Mouse (Mus musculus): Measurements from ENCODE around the gene Rgl1. TPM values are rescaled to one million over a fixed set of nuclear protein-coding genes. Genes with fewer than 3 reads are reported as not detected.

The Rgl1 gene
- total RNA-seq, 2 experiments from 2014 or later = 37.0 to 38.2 TPM

DNA sequence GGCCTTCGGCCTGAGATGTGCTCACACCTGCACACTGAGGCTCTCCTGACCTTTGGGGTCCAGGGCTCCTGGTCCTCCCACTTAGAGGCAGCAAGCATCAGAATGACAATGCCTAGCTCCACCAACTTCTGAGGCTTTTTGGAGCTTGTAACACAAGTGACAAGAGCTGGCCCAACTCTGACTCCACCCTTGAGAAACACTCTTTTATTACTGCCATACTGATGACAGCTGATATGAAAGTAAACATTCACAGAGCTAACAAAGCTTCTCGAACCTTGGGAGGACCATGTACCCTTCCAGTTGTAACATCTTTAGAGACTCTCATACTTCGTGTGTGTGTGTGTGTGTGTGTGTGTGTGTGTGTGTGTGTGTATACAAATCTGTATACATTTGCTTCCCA, 40.1 kb downstream of the Rgl1 start:
- no peak for DNase-seq (ENCODE audit: low spot score)
- intact Hi-C loops (cut with DNase I) = no loop called here

- intact Hi-C loops (cut with DNase I) = loop anchor here (2.0 kb wide), 1 partner anchor 23 kb away; no protein-coding TSS in a partner anchor
These were observed 41.9 kb downstream of the Rgl1 start for GRCm38 (mm10) chr1:152724286-152724685.

DNA sequence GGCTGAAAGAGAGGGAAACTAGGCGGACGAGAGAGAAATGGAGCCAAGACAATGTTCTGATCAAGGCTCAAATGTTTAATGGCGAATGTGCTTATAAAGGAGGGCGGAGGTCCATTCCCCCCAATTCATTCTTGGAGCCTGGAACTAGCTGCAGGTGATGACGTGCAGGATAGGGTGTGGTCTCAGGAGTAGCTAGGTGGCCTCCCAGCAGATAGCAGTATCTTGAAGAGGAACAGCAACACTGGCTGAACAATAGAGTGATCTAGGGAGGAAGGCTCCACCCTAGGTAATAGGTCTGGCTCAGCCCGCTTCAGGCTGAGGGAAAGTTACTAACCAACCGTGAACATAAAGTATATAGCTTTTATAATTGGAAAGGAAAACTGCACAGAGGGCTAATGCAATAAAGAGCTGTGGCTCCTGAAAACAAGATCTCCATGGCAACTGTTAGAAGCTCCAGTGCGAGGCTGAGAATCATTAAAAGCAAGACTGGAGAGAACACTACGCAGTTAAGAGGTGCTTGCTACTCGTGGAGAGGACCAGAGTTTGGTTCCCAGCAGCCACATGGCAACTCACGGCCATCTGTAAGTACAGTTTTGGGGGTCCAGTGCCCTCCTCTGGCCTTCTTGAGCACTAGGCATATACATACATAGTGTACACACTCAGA, 44.5 kb downstream of the Rgl1 start:
- intact Hi-C loops (cut with DNase I) = no loop called here
- no peak for DNase-seq (ENCODE audit: low spot score)

More at GRCm38 (mm10) chr1:152724286-152724685, 41.9 kb downstream of the Rgl1 start:
- no peak for DNase-seq (ENCODE audit: low spot score)

DNA sequence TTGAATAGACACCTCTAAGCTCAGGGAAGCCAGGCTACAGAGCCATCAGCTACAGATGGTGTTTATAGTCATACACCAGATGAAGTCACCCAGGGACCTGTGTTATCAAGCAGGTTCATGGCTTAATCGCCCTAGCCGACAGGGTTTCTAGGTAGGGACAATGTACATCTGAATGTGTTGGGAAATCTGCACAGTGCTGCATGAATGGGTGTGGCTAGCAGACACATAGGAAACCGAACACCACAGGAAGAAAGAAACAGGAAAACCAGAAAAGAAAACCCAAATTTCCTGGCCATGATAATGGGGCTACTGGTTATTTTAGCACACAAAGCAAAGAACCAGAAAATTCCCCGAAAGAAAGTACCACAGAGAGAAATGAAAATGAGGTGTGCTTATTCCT, 45.2 kb downstream of the Rgl1 start:
- intact Hi-C loops (cut with DNase I) = no loop called here
- no peak for DNase-seq (ENCODE audit: low spot score)

GRCm38 (mm10) chr1:152718200-152718599, 48.0 kb downstream of the Rgl1 start:
- no peak for DNase-seq (ENCODE audit: low spot score)
- intact Hi-C loops (cut with DNase I) = no loop called here

- intact Hi-C loops (cut with DNase I) = no loop called here
- DNase-seq (ENCODE audit: low spot score) = no peak
These were observed 48.8 kb downstream of the Rgl1 start for GRCm38 (mm10) chr1:152717329-152717728.

DNA sequence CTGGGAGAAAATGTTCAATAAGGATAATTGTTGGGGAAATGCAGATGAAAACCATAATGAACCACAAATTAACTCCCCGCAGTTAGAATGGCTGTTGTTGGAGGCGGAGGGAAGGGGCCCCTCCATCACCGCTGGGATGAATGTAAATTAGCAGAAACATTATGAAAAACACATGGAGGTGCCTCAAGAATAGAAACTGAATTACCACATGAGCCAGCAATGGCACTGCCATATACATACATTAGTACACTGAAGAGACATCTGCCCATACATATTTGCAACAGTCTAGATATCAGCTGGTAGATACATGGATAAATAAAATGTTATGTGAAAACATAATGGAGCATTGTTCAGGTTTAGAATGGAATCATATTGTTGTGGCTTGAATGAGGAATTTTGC, 51.7 kb downstream of the Rgl1 start:
- intact Hi-C loops (cut with DNase I) = no loop called here
- no peak for DNase-seq (ENCODE audit: low spot score)

DNA sequence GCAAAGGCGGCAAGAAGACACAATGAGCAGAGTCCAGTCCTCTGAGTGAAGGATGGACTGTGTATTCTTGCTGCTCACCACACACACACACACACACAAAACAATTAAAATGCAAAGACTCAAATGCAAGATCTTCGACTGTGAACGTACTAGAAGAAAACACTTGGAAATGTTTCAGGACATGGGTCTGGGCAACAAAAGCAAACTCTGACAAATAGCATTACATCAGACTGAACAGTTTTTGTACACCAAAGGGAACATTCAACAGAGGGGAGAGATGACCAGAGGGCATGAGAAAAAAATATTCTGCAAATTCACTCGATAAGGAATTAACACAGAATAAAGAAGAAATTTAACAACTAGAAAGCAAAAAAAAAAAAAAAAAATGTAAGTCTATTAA, 52.2 kb downstream of the Rgl1 start:
- DNase-seq (ENCODE audit: low spot score) = no peak
- intact Hi-C loops (cut with DNase I) = no loop called here

- intact Hi-C loops (cut with DNase I) = no loop called here
- DNase-seq (ENCODE audit: low spot score) = no peak
These were observed 55.1 kb downstream of the Rgl1 start for GRCm38 (mm10) chr1:152711037-152711436.

DNA sequence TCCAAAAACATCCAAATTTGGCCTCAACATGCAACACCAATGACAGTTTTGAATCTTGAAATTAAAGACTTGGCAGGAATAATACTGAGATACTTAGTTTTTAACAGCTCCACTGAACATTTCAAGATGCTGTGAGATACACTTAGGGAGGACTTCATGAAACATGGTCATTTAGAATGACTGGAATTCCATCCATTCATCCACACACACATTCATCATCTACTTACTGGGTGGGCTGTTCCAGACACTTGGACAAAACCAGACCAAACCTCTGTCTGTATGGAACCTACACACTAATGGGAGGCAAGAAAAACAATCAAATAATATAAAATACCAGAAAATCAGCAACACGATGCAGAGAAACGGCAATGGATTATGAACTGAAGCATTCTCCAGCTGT, 58.6 kb downstream of the Rgl1 start:
- intact Hi-C loops (cut with DNase I) = no loop called here
- DNase-seq (ENCODE audit: low spot score) = no peak

- DNase-seq (ENCODE audit: low spot score) = no peak
- intact Hi-C loops (cut with DNase I) = no loop called here
These were observed 62.2 kb downstream of the Rgl1 start for GRCm38 (mm10) chr1:152703941-152704340.

GRCm38 (mm10) chr1:152702920-152703319, 63.2 kb downstream of the Rgl1 start:
- intact Hi-C loops (cut with DNase I) = no loop called here
- DNase-seq (ENCODE audit: low spot score) = peak; percentile 26

DNA sequence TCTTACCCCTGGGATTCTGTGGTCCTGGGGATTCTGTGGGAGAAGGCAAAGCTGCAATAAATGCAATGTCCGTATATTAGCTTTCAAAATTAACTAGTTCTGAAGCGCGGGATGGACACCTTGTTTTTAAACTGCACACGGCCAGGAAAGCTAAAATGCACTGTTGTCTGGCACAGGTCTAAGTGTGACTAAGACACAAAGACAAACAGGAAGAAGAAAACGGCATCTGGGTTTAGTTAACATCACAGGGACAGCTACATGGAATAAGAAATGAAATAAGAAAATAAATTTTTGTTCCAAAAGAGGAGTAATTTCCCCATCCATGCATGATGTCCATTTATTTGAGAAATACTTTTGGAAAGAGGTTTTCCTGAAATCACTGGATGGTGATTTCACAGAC, 65.1 kb downstream of the Rgl1 start:
- intact Hi-C loops (cut with DNase I) = no loop called here
- DNase-seq (ENCODE audit: low spot score) = no peak

DNA sequence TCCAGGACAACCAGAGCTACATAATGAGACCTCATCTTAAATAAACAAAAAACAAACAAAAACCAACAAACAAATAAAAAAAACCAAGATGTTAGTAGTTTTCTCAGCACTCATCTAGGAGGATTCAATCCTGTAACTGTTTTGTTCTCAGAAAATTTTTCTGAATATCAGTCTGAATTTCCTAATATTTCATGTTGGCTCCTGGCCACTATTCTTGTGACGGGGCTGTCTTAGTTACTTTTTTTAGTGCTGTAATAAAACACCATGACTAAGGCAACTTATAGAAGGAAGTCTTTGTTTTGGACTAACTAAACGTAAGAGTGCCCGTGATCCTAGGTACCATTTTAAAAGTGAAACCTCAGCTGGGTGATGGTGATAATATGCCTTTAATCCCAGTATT, 68.8 kb downstream of the Rgl1 start:
- intact Hi-C loops (cut with DNase I) = no loop called here

DNA sequence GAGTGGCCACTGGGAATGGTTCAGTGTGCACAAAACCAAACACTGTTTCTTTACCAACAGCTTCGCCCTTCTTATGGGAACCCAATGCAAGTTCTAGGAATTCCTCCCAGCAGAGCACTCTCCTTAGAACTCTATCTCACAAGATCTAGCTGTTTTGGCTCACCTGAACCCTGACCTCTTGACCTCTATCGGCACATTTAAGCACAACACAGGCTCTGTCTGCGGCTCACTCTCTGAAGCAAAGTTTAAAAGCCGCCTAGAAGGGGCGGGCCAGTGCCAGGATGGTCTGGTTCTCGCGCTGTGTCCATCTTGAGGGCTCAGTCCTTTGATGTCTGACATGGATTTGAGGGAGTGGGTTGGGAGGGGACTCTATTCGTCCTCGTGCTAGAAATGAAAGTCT, 70.7 kb downstream of the Rgl1 start:
- no peak for DNase-seq (ENCODE audit: low spot score)
- intact Hi-C loops (cut with DNase I) = no loop called here

More for the DNA sequence above, 68.8 kb downstream of the Rgl1 start:
- no peak for DNase-seq (ENCODE audit: low spot score)

- intact Hi-C loops (cut with DNase I) = no loop called here
These were observed 76.2 kb downstream of the Rgl1 start for GRCm38 (mm10) chr1:152689968-152690367.

DNA sequence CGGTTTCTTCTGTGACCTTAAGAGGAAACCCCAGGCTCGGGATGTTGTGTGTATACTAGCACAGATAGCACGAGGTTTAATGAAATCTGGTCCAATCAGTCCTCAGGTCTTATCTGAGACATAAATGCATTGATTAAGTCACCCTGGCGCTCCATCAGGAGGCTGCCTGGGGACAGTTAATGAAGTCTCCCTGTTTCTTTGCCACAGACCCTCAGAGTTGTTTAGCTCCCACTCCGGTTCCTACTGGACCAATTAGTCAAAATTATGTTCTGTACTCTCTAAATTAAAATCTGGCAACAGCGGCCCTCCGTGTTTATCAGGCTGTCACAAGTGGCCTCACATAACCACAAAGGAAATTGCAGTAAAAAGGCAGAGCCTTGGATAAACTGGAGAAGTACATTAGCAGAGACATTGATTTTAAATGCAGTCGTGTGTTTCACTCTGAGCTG, 78.4 kb downstream of the Rgl1 start:
- DNase-seq (ENCODE audit: low spot score) = no peak
- intact Hi-C loops (cut with DNase I) = no loop called here

More at GRCm38 (mm10) chr1:152689968-152690367, 76.2 kb downstream of the Rgl1 start:
- DNase-seq (ENCODE audit: low spot score) = no peak

DNA sequence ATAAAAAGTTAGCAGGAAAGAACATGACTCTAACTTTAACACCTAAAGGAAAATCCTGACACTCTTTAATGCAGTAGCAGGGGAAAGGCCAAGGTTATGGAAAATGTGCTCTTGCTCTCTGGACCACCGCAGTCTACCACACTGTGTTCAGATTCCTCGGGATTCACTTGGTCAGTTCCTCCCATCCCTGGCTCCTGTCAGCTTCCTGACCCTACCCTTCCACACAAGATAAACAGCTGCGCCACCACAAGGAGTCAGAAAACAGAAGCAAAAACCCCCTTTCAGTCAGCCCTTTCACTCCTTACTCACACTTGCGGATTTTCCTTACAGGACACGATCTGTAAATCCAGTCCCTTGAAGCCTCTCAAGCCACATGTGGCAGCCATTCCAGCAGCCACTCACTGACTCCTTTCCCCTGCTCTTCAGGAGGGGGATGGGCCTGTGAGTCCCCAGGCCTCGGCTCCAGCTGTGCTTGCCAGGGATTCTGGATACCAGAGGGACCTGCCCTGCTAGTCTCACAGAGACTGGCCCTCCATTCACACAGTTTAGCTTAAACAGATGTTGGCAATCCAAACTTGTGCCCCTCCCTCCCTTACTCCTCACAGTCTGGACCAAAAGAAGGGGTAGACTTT, 78.9 kb downstream of the Rgl1 start:
- intact Hi-C loops (cut with DNase I) = no loop called here
- peak; percentile 14 for DNase-seq (ENCODE audit: low spot score)

GRCm38 (mm10) chr1:152685531-152685930, 80.6 kb downstream of the Rgl1 start:
- intact Hi-C loops (cut with DNase I) = no loop called here
- no peak for DNase-seq (ENCODE audit: low spot score)

DNA sequence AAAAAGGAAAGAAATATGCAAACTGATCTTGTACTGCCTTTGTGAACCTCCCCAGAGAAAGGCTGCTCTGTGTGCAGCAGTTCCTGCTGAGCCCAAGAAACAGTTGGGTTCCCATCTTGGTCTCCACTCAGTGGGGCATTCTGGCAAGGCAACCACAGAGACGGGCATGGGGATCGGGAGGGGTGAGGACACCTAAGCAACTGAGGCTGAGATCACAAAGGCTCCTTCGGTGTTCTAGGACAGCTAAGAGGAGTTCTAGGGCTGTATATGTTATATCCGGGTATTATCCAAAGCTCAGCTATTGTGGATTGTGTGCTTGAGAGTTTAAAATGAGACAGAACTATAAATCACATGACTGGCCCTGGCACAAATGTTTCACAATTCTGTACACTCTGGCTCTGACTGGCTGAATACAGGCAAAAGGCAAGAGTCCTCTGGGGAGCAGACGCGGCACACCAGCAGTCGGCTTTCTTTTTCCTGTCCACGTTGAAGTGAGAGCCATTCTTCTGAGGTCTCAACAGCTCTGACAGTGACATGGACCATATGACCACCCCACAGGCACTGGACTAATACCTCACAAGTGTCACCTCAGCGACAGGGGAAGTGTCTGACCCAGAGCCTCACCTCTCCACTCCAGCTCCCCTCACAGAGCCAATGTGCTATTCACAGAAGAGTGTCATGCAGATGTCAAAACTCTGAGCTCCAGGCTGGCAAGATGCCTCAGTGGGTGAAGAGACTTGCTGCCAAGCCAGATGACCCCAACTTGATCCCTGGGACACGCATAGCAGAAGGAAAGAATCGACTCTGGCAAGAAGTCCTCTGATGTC, 83.6 kb downstream of the Rgl1 start:
- intact Hi-C loops (cut with DNase I) = no loop called here

More for the DNA sequence above, 83.6 kb downstream of the Rgl1 start:
- DNase-seq (ENCODE audit: low spot score) = peak; percentile 40
